Mouse (Mus musculus) ES-E14 (cell line): ENCODE measurements at regions not wholly inside any gene's neighbourhood (a gene's known extent, or its start where the extent isn't known, plus 50 kb on each side); places are given as distances from the start of the nearest gene placed in this dataset.

Experiments
- DNase-seq: peaks from one replicate; pipeline ENCODE4 v3.0.0-alpha.2; 2013; ENCODE audit warnings: low read depth, low spot score
- H3K27ac ChIP-seq: 2 replicates; pipeline ENCODE4 v1.5.1; 2012; ENCODE audit warnings: low read depth, mild to moderate bottlenecking, low read length, moderate library complexity, mixed read lengths; ENCODE audit not compliant: poor library complexity, insufficient read depth, severe bottlenecking
- H3K36me3 ChIP-seq: 2 replicates; pipeline ENCODE4 v1.6.1; 2012; ENCODE audit warnings: mild to moderate bottlenecking, low read length, moderate library complexity, mixed read lengths; ENCODE audit not compliant: control insufficient read depth, poor library complexity, insufficient read depth, severe bottlenecking
- H3K4me1 ChIP-seq, 2 experiments: fragments of 150-350 bp in 1 of 2; sonication (generic) in 1 of 2; 2 replicates each; pipeline ENCODE4 v1.6.1; 2012; ENCODE audit warnings: low read length in 2 of 2, mild to moderate bottlenecking in 1 of 2, mixed read lengths in 1 of 2; ENCODE audit not compliant: control insufficient read depth in 2 of 2, insufficient read depth in 2 of 2, poor library complexity in 1 of 2
- H3K4me3 ChIP-seq, 2 experiments: fragments of 150-350 bp in 1 of 2; sonication (generic) in 1 of 2; 2 replicates each; pipeline ENCODE4 v1.5.1; 2012; ENCODE audit warnings: low read length in 2 of 2, low read depth in 1 of 2, mild to moderate bottlenecking in 1 of 2, mixed read lengths in 1 of 2; ENCODE audit not compliant: insufficient read depth in 1 of 2, poor library complexity in 1 of 2, severe bottlenecking in 1 of 2
- H3K9ac ChIP-seq: 2 replicates; pipeline ENCODE4 v1.6.1; 2012; ENCODE audit warnings: low read depth, mild to moderate bottlenecking, low read length, mixed read lengths; ENCODE audit not compliant: poor library complexity, insufficient read depth, severe bottlenecking
- H3K9me3 ChIP-seq: fragments of 150-350 bp; sonication (generic); 2 replicates; pipeline ENCODE4 v1.6.1; 2012; ENCODE audit warnings: low read depth, mild to moderate bottlenecking, low read length; ENCODE audit not compliant: control insufficient read depth, insufficient read depth
- CHD2 ChIP-seq: IDR thresholded peaks from 2 replicates; pipeline ENCODE4 v1.6.1; 2014; ENCODE audit warnings: mild to moderate bottlenecking, low read depth, low read length, inconsistent platforms
- HCFC1 ChIP-seq: IDR thresholded peaks from 2 replicates; pipeline ENCODE4 v1.6.1; 2012; ENCODE audit warnings: low read length, inconsistent platforms, borderline replicate concordance; ENCODE audit not compliant: insufficient read depth
- MAFK ChIP-seq: IDR thresholded peaks from 2 replicates; pipeline ENCODE4 v1.6.1; 2014; ENCODE audit warnings: mild to moderate bottlenecking, low read depth, low read length, inconsistent platforms; ENCODE audit not compliant: insufficient read depth
- ZC3H11A ChIP-seq: IDR thresholded peaks from 2 replicates; pipeline ENCODE4 v1.6.1; 2012; ENCODE audit warnings: low read depth, mild to moderate bottlenecking, inconsistent platforms, low read length, borderline replicate concordance
- ZNF384 ChIP-seq: IDR thresholded peaks from 2 replicates; pipeline ENCODE4 v1.6.1; 2012; ENCODE audit warnings: low read depth, low read length, inconsistent platforms
- in situ Hi-C, 2 experiments: fragments of 600-800 bp; cut with MboI; formaldehyde crosslinking; loops; one replicate each; pipeline ENCODE4 v1.15.1; 2025; ENCODE audit warnings: low sequenced_read_pairs in 2 of 2, inconsistent platforms in 1 of 2; ENCODE audit not compliant: unreplicated experiment in 2 of 2

DNA sequence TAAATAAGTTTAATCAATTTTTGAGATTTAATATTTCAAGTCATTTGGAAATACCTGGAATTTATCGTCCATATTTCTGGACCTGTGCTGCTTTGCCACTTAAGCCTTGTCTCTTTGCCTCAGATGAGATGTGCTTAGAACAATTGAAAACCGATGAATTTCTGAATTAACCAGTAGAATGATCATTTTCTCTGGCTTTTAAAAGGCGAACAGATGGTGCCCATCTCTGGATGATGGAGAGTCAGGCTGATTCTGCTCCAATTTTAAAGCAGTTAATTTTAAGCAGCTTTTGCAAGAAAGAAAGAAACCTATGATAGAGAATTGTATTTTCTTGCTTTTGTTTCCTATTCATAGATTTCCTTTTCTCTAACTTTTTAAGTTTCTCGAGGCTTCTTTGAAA, 767.7 kb downstream of the Hace1 start:
- H3K9ac ChIP-seq, result no peak overlapping the region
- in situ Hi-C loops, result no loop called here

DNA sequence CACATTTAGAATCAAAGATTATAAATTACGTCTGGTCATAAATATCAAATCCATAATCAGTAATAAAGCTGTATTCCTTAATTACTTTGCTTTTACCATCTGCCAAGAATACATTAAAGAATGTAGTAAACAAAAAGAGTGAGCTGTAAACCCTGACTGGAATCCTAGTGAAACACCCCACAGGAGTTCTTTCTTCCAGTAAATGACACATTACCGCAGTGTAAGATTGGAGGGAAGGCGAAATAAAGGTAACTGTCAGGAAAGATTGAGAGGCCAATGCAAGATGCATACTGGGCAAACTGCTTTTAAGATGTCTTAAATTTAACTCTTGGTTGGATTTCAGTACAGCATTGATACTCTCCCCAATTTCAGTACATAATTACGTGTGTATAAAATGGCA, 772.0 kb downstream of the Hace1 start:
- no peaks in the 10 kb centered on the region for H3K9me3 ChIP-seq
- no peak overlapping the region for H3K9ac ChIP-seq
- no peak overlapping the region for H3K27ac ChIP-seq
- TF ChIP-seq CHD2 (no peak), ZC3H11A (no peak), HCFC1 (no peak)
- no peak overlapping the region for H3K4me3 ChIP-seq
- H3K4me1 ChIP-seq, result no peaks in the 10 kb centered on the region
- H3K36me3 ChIP-seq, result no peaks in the 10 kb centered on the region
- in situ Hi-C loops, result no loop called here
- no peak for DNase-seq

More for the DNA sequence above, 767.7 kb downstream of the Hace1 start:
- Histone ChIP-seq H3K36me3 (no peaks in the 10 kb centered on the region), H3K4me3 (no peak overlapping the region), H3K27ac (no peak overlapping the region), H3K4me1 (no peaks in the 10 kb centered on the region), H3K9me3 (no peaks in the 10 kb centered on the region)
- TF ChIP-seq MAFK (no peak), HCFC1 (no peak), ZC3H11A (no peak), CHD2 (no peak), ZNF384 (no peak)
- no peak for DNase-seq

GRCm38 (mm10) chr10:46350196-46350595, 772.6 kb downstream of the Hace1 start:
- in situ Hi-C loops, result no loop called here
- Histone ChIP-seq H3K9ac (no peak overlapping the region), H3K4me3 (no peak overlapping the region), H3K27ac (no peak overlapping the region), H3K36me3 (no peaks in the 10 kb centered on the region), H3K9me3 (no peaks in the 10 kb centered on the region), H3K4me1 (no peaks in the 10 kb centered on the region)
- no peak for DNase-seq
- no peak for TF ChIP-seq MAFK
- no peak for TF ChIP-seq HCFC1
- TF ChIP-seq ZNF384, result no peak
- TF ChIP-seq ZC3H11A, result no peak

GRCm38 (mm10) chr10:46356775-46357174, 779.1 kb downstream of the Hace1 start:
- H3K9me3 ChIP-seq, result no peaks in the 10 kb centered on the region
- H3K4me1 ChIP-seq, result no peaks in the 10 kb centered on the region
- H3K9ac ChIP-seq, result no peak overlapping the region
- no peak overlapping the region for H3K27ac ChIP-seq
- in situ Hi-C loops, result no loop called here
- H3K4me3 ChIP-seq, result no peak overlapping the region
- DNase-seq, result no peak
- TF ChIP-seq HCFC1, result no peak
- no peak for TF ChIP-seq ZC3H11A
- no peak for TF ChIP-seq MAFK
- TF ChIP-seq ZNF384, result no peak
- TF ChIP-seq CHD2, result no peak
- H3K36me3 ChIP-seq, result no peaks in the 10 kb centered on the region

GRCm38 (mm10) chr10:46373715-46374475, 796.3 kb downstream of the Hace1 start:
- no peak for DNase-seq
- H3K4me1 ChIP-seq, result no peaks in the 10 kb centered on the region
- H3K9me3 ChIP-seq, result no peaks in the 10 kb centered on the region
- TF ChIP-seq CHD2 (no peak), MAFK (no peak), ZC3H11A (no peak), ZNF384 (no peak), HCFC1 (no peak)
- H3K4me3 ChIP-seq, result no peak overlapping the region
- H3K9ac ChIP-seq, result no peak overlapping the region
- H3K27ac ChIP-seq, result no peak overlapping the region
- in situ Hi-C loops, result no loop called here
- no peaks in the 10 kb centered on the region for H3K36me3 ChIP-seq
